Mouse (Mus musculus): ENCODE results near the gene Adh6a. TPM values are rescaled to one million over a fixed set of nuclear protein-coding genes. Genes with fewer than 3 reads are reported as not detected.

Adh6a gene
- not detected for polyA plus RNA-seq (2017; shearing (Covaris generic))

DNA sequence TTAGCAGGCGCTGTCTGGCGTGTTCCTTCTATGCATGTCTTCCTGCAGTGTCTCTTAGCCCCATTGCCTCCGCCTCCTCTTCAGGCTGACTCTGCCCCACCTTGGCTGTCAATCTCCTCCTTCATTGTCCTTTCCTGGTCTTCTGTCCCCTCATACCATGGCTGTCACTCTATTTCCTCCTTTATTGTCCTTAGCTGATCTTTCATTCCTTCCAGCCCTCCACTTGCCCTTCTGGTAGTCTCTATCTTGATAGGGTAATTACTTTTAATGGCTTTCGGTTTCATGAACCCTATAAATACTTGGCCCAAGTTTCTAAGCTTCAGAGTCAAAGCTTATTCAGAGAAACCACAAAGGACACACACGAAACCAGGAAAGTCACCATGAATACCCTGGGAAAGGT lies at the start of gene Adh6a:
Gene Adh6a, plus strand, starts transcription at position 322 of the 400 bp plus-strand sequence.

DNA sequence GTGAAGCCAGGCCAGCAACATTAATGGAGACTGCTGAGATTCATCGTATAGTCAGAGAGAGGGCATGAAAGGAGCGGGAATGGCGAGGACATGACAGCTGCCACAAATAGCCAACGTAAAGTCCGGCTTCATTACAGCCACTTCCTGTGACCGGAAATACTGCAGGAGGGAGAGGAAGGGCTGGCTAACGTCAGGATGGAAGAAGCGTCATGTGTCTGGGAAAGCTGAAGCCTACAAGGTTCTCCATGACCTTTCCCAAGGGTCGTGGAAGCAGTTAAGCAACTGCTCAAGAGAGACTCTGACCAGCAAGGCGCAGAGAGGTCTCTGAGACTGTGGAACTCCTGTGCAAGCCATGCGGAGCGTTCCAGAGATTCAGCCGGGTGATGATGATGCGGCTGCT lies 28.4 kb downstream of the Adh6a start, which contains the start of gene Adh6b:
Gene Adh6b, plus strand, starts transcription at position 305 of the 400 bp plus-strand sequence.

Other genes with a start within 250 kb of the Adh6a start
- gene 1110002E22Rik, start 248.2 kb upstream of the Adh6a start, polyA plus RNA-seq (2017; shearing (Covaris generic)), result 0.05 TPM
- not detected for gene Gm5105, start 245.9 kb upstream of the Adh6a start, polyA plus RNA-seq (2017; shearing (Covaris generic))
- gene Trmt10a, start 169.8 kb upstream of the Adh6a start, polyA plus RNA-seq (2017; shearing (Covaris generic)), result 7.7 TPM
- 5.8 TPM for gene Mttp, start 168.3 kb upstream of the Adh6a start, polyA plus RNA-seq (2017; shearing (Covaris generic))
- not detected for gene 4930579F01Rik, start 119.5 kb upstream of the Adh6a start, polyA plus RNA-seq (2017; shearing (Covaris generic))
- not detected for gene Adh7, start 95.5 kb upstream of the Adh6a start, polyA plus RNA-seq (2017; shearing (Covaris generic))
- 4.6 TPM for gene Adh1, start 52.3 kb upstream of the Adh6a start, polyA plus RNA-seq (2017; shearing (Covaris generic))
- not detected for gene Adh6b, start 28.5 kb downstream of the Adh6a start, polyA plus RNA-seq (2017; shearing (Covaris generic))
- not detected for gene Adh4, start 102.2 kb downstream of the Adh6a start, polyA plus RNA-seq (2017; shearing (Covaris generic))
- gene Adh5, start 129.8 kb downstream of the Adh6a start, polyA plus RNA-seq (2017; shearing (Covaris generic)), result 152 TPM
- gene Metap1, start 176.2 kb downstream of the Adh6a start, polyA plus RNA-seq (2017; shearing (Covaris generic)), result 63.7 TPM
- gene Eif4e, start 212.9 kb downstream of the Adh6a start, polyA plus RNA-seq (2017; shearing (Covaris generic)), result 252 TPM

All from inflammation-experienced regulatory T-cells, adult 16 weeks (primary cell).